Mouse (Mus musculus) frontal cortex, postnatal 36 days (tissue): ENCODE measurements around the gene Abcd3.

Source experiments
- DNase-seq, 2 experiments: peaks; one replicate each; pipeline ENCODE4 v3.0.0; 2022; ENCODE audit warnings: low spot score in 2 of 2

Abcd3 gene

DNA sequence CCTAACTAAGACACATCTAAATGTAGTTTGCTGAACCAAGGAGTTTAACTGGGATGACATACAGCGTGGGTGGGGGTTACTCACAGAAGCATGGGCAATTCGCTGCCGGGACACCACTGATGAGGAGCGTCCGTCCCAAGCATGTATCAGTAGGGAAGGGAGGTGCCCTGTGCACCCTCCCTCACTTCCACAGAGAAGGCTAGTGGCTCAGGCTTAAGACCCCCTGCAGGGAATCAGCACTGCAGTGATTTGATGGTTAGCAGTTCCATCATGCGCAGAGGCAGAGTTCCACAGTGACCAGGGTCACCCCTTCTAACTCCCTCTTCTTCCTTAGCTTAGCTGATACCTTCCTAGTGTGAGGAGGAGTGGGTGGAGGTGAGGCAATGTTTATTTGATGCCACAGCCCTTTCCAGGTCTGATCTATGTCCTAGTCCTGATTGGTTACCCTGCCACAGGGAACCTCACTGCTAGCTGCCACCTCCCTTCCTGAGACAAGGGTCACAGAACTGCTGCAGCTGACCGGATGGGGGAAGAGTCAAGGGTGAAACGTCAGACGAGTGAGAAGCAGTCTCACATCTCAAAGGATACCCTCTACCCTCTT lies 76.3 kb downstream of the Abcd3 start:
- DNase-seq, result no peak

DNA sequence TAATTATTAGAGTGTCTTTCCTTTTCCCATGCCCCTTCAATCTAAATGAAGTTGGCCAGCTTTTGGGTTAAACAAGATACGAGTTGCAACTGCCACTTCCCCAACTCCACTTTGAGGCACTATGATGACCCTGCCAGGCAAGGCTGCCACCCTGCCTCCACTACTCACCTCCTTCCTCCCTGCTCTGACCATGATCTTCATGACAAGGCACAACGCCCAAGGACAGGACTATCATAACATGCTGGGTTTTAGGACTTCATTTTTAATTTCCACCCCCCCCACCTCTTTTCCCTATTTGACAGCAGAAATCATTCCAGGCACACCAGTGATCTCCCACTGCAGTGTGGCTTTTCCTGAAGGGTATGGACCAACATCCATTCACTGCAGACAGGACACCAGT lies 77.2 kb downstream of the Abcd3 start:
- no peak for DNase-seq

DNA sequence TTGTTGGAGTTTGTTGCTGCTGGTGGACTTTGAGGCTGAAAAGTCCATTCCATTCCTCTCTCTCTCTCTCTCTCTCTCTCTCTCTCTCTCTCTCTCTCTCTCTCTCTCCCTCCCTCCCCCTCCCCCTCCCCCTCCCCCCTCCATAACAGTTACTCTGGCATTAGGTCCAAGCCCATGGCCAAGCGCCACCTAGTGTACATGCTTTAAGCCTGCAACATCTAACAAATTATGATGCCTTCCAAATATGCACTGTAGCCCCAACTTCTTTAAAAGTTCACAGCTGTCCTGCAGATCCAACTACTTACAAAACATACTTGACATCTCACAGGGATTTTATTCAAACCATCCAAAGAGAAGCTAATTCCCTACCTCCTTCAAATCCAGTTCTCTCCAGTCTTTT lies 77.6 kb downstream of the Abcd3 start:
- DNase-seq, result no peak

DNA sequence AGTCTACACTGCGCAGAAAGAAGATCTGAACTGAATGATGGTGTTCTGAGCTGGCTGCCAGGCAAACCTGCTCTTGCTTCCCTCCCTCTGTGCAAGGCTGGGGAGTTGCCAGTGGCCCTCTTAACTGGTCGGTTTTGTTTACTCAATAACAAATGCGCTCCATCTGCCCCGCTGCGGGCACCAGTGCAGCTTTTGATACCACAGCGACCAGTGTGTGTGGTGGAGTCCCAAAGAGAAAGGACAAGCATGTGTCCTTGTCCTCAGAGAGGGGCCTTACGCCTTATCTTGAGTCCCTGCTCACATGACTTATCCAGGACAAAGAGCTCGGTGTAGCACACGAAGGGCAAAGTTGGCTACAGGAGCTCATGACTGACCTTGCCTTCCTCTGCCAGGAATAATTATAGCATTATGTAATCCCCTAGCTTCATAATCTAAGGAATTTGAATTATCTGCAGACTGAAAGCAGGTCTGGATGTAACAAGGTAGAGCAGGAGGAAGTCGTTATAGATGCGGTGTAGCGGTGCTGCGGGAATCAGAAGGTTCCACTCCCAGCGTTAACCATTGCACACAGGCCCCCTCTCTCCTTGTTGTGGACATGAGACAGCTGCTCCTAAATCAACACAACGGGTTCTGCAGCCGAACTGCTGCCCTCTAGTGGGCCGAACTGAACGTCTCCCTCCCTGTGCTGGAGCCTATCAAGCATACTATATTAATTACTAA lies 78.9 kb downstream of the Abcd3 start:
- peak; percentile 81 to 88 for DNase-seq

DNA sequence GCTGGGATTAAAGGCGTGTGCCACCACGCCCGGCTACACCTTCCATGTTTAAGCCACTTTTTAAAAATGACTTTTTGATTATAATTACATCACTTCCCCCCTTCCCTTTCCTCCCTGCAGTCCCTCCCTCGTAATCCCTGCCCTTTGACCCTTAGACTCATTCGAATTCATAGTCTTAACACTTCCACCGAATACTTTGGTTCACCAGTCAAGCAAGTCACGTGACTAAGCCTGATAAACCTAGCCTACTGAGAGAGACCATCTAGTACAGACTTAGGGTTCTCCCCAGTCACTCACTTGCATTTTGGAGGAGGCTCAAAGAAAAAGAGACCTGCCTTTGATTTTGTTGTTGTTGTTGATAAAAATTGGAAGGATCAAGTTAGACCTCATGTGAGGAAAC lies 79.6 kb downstream of the Abcd3 start:
- DNase-seq, result no peak

DNA sequence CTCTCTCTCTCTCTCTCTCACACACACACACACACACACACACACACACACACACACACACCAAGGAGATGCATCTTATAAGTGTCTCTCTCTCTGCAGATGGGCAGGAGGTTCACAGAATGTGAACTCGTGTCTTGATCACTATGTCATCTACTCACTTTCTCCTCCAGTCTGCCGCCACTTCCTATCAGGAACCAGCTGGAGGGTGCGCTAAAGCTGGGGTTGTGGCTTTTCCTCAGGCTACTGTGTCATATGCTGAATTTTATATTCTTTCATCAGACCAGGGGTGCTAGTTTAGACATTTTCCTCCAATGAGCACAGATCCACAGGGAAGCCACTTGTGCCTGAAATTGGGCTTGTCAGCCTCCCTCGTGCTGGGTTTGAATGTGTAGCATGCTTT lies 85.4 kb downstream of the Abcd3 start:
- DNase-seq, result no peak

DNA sequence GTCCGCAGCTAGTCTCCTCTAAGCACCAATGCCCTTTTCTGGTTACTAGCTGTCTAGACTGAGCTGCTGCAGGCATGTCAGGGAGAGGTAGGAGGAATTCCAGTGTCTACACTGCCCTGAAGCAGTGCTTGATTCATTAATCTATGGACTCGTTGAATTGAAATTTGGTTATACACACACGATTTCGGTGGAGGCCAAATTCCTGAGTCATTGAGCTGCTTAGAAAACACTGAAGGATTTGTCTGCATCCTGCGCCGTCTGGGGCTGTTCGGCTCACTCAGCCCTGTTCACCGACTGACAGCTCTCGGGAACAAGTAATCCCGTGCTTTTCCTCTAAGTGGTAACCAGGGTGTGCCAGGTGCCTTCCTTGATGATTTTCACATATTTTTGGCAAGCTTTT lies 89.5 kb downstream of the Abcd3 start:
- DNase-seq, result no peak

DNA sequence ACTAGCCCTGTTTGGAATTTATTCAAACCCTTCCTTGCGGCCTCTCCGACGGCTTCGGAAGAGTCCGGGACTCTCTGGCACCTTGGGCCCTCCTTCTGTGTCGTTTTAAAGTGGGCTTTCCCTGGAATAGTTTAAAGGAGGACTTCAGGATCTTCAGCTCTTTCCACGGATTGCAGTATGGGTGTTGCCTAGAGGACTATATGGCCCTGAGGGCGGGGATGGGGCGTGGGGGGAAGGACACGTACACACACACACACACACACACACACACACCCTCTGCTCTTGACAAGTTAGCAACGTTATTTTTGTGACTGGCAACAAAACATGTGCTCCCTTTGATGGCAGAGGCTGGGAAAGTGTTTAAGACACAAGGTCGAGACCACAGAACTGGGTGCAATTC lies 90.5 kb downstream of the Abcd3 start:
- DNase-seq, result no peak

DNA sequence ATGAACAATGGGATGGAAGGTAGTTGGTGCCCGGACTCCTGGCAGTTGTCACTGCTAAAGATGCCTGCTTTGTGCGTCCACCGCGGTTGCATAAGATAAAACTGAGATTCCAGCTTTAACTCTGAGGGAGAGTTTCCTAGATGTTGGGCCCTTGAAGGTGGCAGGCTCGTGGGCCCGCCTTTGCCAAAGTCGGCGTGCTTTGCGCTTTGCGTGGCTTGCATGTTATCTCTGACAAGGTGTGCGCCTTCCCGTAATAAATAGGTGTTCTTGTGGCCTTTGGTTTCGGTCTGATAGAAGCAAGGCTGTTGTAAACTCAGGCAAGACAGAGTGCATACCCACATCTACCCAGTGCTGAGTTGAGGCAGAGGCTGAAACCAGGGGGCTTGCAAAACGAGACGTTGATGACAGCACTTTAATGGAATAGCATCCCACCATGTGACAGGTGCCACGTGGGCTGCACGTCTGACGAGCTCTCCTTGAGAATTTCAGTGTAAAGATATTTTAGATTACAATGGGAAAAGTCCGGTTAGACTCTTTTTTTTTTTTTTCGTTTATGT lies 91.1 kb downstream of the Abcd3 start:
- peak in 1 of 2 experiments; percentile 39 for DNase-seq

DNA sequence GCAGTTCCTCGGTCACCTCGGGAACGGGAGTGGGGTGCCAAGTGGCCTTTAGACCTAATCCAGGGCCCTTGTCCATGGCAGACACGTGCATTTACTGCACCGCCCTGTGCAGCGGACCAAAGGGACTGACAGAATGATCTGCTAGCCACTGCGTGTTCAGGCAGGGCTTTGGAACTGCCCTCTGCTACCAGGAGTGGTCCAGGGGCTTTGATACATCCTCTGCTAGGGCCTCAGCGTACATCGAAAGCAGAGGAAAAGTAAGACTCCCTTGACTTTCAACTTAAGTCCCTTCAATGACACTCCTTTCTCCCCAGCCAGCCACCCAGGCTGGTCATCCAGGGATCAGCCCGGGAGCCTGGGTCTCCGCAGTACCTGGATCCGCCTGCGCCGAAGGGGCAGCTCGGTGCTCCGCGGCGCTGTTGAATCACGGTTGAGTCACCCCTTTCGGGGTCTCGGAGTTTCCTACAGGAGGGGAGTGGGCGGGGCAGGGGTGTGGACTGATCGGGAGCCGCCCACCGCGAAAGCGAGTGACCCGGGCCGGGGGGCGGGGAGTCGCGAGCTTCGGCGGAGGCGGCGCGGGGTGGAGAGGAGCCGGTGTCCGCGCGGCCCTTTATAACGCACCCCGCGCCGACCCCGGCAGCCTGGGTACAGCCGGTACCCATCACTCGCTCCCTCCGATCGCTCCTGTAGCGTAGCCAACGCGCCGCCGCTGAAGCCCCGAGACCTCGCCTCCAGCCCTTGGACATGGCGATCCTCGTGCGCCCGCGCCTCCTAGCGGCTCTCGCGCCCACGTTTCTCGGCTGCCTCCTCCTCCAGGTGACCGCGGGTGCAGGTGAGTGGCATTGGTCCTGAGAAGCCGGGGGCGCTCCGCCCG lies 91.9 kb downstream of the Abcd3 start, which contains the start of gene F3:
Gene F3, plus strand, starts transcription at position 567 of the 874 bp plus-strand sequence.
- peak in 1 of 2 experiments; percentile 63 for DNase-seq

DNA sequence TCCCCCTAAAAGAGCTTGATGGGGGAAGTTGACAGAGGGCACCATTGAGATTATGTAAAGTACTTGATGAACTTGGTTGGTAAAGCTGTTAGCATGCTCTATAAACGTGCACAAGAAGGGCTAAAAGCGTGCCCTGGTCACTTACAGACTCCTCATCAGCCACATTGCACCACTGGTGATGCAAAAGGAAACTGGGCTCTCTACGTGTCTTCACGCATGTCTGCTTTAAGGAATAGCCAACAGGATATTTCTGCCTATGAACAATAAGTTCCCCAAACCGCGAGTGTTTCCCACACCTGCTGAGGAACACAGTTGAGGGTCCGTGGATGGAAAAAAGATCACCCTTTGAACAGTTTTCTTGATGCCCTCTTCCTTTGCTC lies 93.4 kb downstream of the Abcd3 start:
- no peak for DNase-seq

DNA sequence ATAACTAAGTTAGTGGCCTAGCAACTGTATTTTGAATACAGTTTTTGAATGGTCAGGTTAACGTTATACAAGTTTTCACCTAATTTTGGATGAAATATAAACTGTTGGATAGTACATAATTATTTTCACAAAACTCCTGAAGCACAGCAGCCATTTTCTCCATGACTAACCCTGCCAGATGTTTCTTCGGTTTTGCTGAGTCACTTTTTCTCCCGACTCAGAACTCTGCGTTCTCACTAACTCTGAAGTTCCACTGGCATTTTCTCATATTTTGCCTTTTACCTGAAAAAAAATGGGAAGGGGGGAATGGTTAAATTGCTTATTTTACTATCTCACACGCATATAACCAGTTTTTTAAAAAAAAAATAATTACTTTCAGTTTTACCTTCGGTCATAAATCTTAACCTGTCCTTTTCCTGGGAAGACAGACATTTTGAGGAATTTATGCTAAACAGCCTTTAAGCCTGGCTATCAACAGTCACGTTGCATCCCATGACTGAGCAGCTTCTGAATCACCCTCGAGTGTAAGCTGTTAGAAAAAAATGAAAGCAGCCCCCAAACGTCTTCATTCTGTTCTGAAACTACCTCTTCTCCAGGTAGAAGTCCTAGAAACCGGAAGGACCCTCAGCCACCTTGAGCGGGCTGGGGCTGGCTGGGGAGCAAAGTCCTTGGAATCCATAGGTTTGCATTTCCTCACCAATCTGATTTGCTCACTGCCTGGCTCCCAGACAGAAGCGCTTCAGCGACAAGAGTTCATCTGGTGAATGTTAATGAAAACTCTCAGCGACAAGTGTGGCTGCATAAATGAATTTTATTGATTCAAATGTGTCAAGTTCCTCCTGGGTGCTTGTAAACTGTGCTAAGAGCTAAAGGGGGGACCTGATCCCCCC lies 94.1 kb downstream of the Abcd3 start:
- DNase-seq, result no peak

DNA sequence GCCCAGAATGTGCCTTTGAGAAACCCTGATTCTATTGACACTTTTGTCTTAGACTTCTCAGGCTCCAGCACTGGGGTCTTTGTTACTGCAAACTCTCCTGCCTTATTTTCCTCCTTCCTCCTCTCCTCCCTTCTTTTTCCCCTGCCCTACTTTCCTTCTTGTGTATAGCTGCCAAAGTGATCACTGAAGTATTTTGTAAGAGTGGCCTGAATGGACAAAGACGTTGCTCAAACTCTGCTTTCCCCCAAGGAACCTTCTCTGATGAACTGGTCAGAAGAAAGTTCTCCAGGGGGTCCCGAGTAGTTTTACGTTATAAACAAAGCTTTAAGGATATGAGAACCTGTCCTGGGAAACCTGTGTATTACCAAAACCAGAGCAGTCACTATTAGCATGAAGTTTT lies 95.4 kb downstream of the Abcd3 start:
- no peak for DNase-seq

DNA sequence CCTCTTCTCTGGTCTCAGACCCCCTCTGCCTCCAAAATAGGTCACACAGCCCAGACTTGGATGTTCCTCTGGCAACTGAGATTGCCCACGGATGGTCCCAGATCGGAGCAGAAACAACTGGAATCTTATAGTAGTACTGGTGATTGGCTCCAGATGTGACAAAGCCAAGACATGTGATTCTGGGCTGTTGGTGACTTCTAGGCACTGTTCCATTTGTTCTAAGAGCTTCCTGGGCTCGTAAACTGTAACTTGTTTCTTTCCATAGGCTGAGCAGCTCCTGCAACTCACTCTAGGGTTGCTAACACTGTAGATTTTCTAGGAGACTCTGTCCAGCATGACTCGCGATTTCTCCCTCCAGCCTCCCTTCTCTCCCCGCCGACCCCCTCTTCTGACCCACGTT lies 96.4 kb downstream of the Abcd3 start:
- no peak for DNase-seq

DNA sequence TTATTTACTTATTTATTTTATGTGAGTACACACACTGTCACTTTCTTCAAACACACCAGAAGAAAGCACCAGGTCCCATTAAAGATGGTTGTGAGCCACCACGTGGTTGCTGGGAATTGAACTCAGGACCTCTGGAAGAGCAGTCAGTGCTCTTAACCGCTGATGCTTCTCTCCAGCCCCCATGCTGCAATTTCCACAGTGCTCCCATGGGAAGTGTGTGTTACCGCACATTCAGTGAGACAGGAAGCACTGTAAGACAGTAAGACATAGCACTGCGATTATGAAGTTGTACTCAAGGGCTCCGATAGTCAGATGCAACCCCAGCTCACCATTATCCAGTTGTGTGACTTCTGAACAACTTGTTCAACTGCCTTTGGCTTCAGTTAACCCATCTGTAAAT lies 98.6 kb downstream of the Abcd3 start:
- no peak for DNase-seq

DNA sequence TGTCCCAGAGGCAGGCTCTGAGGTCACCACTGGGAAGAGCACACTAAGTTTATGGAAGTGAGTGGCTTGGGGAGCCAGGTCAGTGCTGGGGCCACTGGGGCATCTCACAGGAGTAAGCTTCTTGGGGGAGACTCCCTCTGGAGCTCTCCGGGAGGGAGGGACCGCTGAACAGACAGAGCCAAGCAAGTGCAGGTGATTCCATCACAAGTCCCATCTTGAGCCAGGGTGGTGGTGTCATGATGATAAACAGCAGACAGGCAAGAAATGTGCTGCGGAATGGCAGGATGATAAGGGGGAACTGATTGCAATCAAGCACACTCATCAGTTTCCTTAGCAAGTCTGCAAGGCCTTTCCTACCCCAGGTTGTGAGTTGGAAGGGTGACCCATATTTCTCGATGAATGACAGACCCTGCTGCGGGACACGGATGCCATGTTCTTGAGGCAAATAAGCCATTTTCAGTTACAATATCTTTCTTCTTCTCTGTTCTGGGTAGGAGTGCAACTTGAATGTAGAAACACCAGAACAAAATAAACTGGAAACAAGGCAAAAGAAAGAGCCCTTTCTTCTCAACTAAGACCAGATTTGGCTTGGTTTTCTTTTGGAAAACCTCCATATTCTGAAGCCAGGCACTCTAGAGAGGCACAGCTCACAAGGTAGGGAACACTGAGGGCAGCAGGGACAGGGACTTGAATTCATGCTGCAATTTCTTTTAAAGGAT lies 99.2 kb downstream of the Abcd3 start:
- DNase-seq, result no peak

DNA sequence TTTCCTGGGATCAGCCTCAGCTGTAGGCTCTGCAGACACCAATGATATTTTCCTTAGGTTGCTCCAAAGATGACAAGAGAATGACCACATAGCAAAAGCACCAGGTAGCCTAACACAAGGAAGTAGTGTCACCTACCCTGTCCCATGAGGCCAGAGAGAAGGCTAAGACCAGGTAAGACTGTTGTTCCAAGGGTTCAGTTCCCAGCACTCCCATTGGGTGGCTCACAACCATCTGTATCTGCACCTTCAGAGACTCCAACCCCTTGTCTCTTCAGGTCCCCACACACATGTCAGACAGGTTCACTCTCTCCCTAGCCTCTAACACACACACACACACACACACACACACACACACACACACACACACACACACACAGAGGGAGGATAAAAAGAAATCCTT lies 99.8 kb downstream of the Abcd3 start:
- DNase-seq, result no peak

DNA sequence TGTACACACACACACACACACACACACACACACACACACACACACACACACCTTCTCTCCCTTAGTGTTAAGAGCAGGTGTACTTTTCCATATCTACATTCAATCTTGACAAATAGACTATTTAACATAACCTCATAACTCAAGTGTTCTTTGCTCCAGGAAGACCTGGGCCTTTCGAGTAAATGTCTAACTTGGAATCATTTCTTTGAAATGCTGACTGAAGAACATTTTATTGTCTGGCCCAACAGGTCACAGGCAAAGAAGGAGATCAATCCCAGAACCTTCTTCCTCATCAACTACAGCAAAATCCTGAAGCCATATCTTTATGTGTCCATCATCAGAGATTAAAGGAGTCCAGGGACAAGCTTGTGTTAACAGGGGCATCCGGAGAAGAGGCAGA lies 100.6 kb downstream of the Abcd3 start:
- DNase-seq, result no peak

DNA sequence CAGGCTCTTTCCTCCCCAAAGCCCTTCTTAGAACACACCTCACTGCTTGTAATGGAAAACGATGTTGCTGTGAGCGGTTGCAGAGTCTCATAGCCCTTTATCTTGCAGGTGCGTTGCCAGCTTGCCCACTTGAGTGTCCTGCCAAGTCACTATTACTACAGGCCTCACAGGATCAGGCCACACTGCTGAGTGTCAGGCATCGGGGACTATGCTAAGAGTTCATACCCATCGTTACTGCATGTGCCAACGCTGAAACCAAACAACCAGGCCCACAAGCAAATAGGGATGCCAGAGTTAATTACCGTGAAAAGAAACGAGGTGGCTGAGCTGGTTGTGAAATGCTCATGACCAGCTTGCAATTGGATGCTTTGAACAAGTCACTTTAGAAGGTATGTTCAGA lies 101.3 kb downstream of the Abcd3 start:
- DNase-seq, result no peak

DNA sequence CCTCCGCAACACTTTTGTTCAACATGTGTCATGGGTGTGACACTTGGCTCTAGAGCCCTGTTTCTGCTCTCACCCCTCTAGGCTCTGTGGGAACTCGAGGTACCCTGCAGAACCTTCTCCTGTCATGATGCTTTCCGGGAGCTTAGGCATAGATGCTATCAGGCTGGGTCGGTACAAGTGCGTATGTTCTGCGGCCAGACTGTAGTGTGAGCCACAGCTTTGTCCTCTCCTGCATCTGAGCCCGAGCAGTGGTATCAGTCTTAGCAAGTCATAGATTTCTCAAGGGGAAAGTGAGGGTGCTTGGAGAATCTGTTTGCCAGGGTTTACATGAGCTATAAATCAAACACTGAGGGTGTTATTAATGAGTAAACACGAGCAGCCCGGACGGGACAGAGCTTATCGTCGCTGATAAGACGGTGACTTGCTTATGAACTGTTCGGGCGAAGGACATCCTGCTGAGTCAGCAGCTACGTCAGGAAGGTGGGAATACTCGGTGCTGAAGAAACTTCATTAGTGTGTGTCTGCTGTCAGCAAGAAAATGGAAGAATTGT lies 101.9 kb downstream of the Abcd3 start:
- DNase-seq, result no peak

DNA sequence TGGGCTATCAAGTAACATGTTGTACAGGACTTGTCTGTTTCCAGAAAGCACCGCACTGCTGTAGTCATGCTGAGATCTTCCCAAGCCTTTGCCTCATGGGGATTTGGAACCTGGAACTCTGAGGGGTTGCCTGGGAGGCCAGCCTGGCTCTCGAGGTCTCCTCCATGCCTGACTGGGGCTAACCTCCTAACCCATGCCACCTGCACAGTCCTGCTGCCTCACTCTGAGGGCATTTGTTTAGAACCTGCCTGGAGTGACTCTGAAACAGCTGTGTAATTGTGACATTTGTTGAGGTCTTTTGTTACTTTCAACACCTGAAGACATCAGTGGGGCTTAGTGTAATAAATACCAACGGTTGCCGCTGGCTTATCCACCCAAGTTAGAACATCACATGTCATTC lies 102.9 kb downstream of the Abcd3 start:
- no peak for DNase-seq
